Mouse (Mus musculus) kidney, embryonic 15.5 days (tissue): ENCODE measurements at regions not wholly inside any gene's neighbourhood (a gene's known extent, or its start where the extent isn't known, plus 50 kb on each side); places are given as distances from the start of the nearest gene placed in this dataset.
"Not testable (repeated sequence)": the region's sequence is repeated elsewhere in the genome, so short reads cannot be mapped to it uniquely, and the experiment has no call there.

Experiments
- ATAC-seq: fragments of 200-750 bp; cut with Nextera tagmentation; replicated peaks from 2 replicates; pipeline ENCODE4 v1.8.0; 2017; ENCODE audit warnings: moderate TSS enrichment; ENCODE audit not compliant: low FRiP score
- H3K27ac ChIP-seq: fragments of 300-500 bp; sonication (generic); 2 replicates; pipeline ENCODE4 v1.5.1; 2015; ENCODE audit warnings: mild to moderate bottlenecking, inconsistent platforms
- H3K27me3 ChIP-seq: fragments of 300-500 bp; sonication (generic); 2 replicates; pipeline ENCODE4 v1.6.1; 2015; ENCODE audit warnings: inconsistent platforms
- H3K36me3 ChIP-seq: fragments of 300-500 bp; sonication (generic); 2 replicates; pipeline ENCODE4 v1.6.1; 2015; ENCODE audit warnings: inconsistent platforms
- H3K4me1 ChIP-seq: fragments of 300-500 bp; sonication (generic); 2 replicates; pipeline ENCODE4 v1.6.1; 2015; ENCODE audit warnings: inconsistent platforms
- H3K4me2 ChIP-seq: fragments of 300-500 bp; sonication (generic); 2 replicates; pipeline ENCODE4 v1.6.1; 2015; ENCODE audit warnings: moderate library complexity, mild to moderate bottlenecking, inconsistent platforms
- H3K4me3 ChIP-seq: fragments of 300-500 bp; sonication (generic); replicated peaks from 2 replicates; pipeline ENCODE4 v1.5.1; 2015; ENCODE audit warnings: mild to moderate bottlenecking, inconsistent platforms
- H3K9ac ChIP-seq: fragments of 300-500 bp; sonication (generic); 2 replicates; pipeline ENCODE4 v1.6.1; 2015; ENCODE audit warnings: mild to moderate bottlenecking, inconsistent platforms
- H3K9me3 ChIP-seq: fragments of 300-500 bp; sonication (generic); replicated peaks from 2 replicates; pipeline ENCODE4 v1.6.1; 2016; ENCODE audit warnings: inconsistent platforms
- WGBS: fragments of 180-500 bp; shearing (Covaris S2); methylation state at CpG from one replicate; pipeline ENCODE4 v1.1.7; 2015; ENCODE audit warnings: mixed read lengths; 5-methylcytosine and 5-hydroxymethylcytosine counted together

- H3K9ac ChIP-seq = no peak overlapping the region
- H3K27me3 ChIP-seq = no peaks in the 10 kb centered on the region
- no peaks in the 10 kb centered on the region for H3K4me1 ChIP-seq
- H3K36me3 ChIP-seq = no peaks in the 10 kb centered on the region
- ATAC-seq = no peak
- no peak overlapping the region for H3K27ac ChIP-seq
- H3K4me2 ChIP-seq = no peak overlapping the region
- H3K4me3 ChIP-seq = no peak overlapping the region
- 90% methylated on average over 3 of the region's 3 CpGs for WGBS
- H3K9me3 ChIP-seq = no peaks in the 10 kb centered on the region
Measured at GRCm38 (mm10) chr2:116331801-116332200, 266.2 kb upstream of the Meis2 start.

DNA sequence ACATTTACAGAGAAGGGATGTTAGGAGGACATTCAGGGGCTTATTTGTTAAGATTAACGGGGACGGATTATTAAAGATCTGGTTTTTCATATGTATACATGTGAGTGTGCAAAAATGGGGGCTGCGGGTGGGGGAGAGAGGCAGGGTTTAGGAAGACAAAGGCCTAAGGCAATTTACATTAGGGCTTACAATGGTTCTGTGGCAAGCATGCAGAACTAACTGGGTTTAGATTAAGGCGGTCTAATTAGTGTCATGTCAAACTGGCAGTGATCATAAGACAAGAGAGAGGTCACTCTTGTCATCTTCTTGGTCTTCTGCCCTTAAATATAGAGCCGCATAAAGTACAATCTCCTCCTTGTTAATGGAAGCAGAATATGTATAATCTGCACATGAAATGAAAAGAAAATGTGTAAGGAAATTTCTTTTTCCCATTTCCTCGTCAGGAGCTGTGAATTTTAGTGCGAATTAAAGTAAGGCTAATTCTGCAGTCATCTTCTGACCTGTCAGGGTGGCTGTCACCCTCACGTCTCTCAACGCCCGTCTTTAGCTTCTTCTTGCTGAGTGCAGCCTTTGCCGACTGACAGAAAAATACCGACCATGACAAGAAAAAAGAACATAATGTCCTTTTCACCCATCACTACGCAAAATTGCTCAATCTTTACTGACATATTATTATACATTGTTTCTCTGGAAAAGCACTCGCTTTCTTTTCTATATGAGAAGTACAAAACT, 256.6 kb upstream of the Meis2 start:
- WGBS = 87% methylated on average over 14 of the region's 14 CpGs

GRCm38 (mm10) chr2:116299551-116299950, 233.9 kb upstream of the Meis2 start:
- Histone ChIP-seq H3K27ac (no peak overlapping the region), H3K9me3 (no peaks in the 10 kb centered on the region), H3K4me1 (no peaks in the 10 kb centered on the region), H3K4me2 (no peak overlapping the region), H3K4me3 (no peak overlapping the region), H3K9ac (no peak overlapping the region), H3K36me3 (no peaks in the 10 kb centered on the region), H3K27me3 (no peaks in the 10 kb centered on the region)
- 74% methylated on average over 1 of the region's 1 CpGs for WGBS
- ATAC-seq = no peak

More for the DNA sequence above, 256.6 kb upstream of the Meis2 start:
- H3K4me3 ChIP-seq = no peak overlapping the region
- H3K4me1 ChIP-seq = no peaks in the 10 kb centered on the region
- no peak overlapping the region for H3K4me2 ChIP-seq
- no peaks in the 10 kb centered on the region for H3K9me3 ChIP-seq
- H3K27ac ChIP-seq = no peak overlapping the region
- no peaks in the 10 kb centered on the region for H3K27me3 ChIP-seq
- no peaks in the 10 kb centered on the region for H3K36me3 ChIP-seq
- no peak for ATAC-seq
- no peak overlapping the region for H3K9ac ChIP-seq

DNA sequence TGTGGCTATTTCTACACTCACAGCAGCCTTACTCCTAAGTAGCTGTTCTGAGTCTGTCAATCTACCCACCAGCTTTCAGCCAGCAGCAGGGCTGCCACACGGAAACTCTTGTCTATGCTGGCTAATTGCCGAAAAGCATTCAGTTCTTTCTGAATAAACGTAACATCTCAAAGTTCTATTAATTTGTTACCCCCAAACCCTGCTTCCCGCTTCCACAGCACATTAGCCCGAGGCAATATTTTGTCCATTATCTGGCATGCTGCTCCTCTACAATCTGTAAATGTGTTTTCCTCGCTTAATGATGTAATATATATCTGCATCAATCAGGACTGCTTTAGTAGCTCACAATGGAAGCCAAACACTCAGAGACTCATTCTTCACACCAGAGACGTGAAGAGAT, 224.2 kb upstream of the Meis2 start:
- no peaks in the 10 kb centered on the region for H3K9me3 ChIP-seq
- 81% methylated on average over 7 of the region's 7 CpGs for WGBS
- no peak for ATAC-seq

GRCm38 (mm10) chr2:116243191-116243590, 177.6 kb upstream of the Meis2 start:
- 71% methylated on average over 3 of the region's 3 CpGs for WGBS
- H3K4me3 ChIP-seq, H3K36me3 ChIP-seq, ATAC-seq, H3K27ac ChIP-seq, H3K9ac ChIP-seq, H3K4me1 ChIP-seq, H3K4me2 ChIP-seq, H3K27me3 ChIP-seq, H3K9me3 ChIP-seq: not testable (repeated sequence)

More for the DNA sequence above, 224.2 kb upstream of the Meis2 start:
- Histone ChIP-seq H3K27ac (no peak overlapping the region), H3K4me1 (no peaks in the 10 kb centered on the region), H3K9ac (no peak overlapping the region), H3K4me3 (no peak overlapping the region), H3K27me3 (no peaks in the 10 kb centered on the region), H3K4me2 (no peak overlapping the region), H3K36me3 (no peaks in the 10 kb centered on the region)

DNA sequence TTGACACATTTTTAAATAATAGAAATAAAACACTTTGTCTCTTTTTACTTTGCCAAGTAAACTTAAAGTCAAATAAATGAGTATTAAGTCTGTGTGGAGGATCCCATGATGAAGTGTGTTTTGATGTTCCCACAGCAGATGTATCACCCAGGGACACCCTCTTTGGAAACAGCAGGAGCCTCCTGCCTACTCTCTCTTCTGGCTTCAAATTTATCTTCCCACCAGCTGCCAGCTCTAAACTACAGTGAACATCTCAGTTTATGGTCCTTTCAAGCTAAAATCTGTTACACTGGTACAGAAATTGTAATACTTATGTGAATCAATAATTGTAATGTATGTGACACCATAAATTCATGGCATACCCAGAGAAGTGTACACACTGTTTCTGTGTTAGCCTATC, 171.1 kb upstream of the Meis2 start:
- Histone ChIP-seq H3K36me3 (no peaks in the 10 kb centered on the region), H3K27ac (no peak overlapping the region), H3K4me3 (no peak overlapping the region), H3K4me2 (no peak overlapping the region), H3K27me3 (no peaks in the 10 kb centered on the region), H3K4me1 (no peaks in the 10 kb centered on the region), H3K9me3 (no peaks in the 10 kb centered on the region), H3K9ac (no peak overlapping the region)
- no peak for ATAC-seq

DNA sequence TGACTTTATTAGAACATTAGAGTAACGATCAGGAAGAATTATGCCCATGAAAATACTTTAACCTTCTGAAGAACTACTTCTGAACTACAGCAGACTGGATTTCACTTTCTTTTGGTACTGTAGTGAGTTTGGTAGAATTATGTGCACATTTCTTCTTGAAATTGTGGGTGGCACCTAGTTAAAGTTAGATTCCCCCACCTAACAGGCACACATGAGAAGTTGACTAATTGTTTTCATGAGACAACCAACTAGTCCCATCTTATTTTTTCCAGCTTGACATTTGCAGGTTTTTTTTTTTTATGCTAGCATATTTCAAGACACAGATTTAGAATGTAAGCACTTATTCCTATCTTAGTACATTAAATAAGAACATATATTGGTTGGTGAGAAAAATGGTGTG, 167.2 kb upstream of the Meis2 start:
- no peaks in the 10 kb centered on the region for H3K27me3 ChIP-seq
- 76% methylated on average over 1 of the region's 1 CpGs for WGBS
- no peaks in the 10 kb centered on the region for H3K36me3 ChIP-seq
- H3K9me3 ChIP-seq = no peaks in the 10 kb centered on the region
- no peak overlapping the region for H3K27ac ChIP-seq
- no peaks in the 10 kb centered on the region for H3K4me1 ChIP-seq
- no peak overlapping the region for H3K9ac ChIP-seq
- ATAC-seq = no peak
- H3K4me2 ChIP-seq = no peak overlapping the region
- H3K4me3 ChIP-seq = no peak overlapping the region

- Histone ChIP-seq H3K4me1 (no peaks in the 10 kb centered on the region), H3K27ac (no peak overlapping the region), H3K4me2 (no peak overlapping the region), H3K9ac (no peak overlapping the region), H3K9me3 (no peaks in the 10 kb centered on the region), H3K36me3 (no peaks in the 10 kb centered on the region), H3K27me3 (no peaks in the 10 kb centered on the region), H3K4me3 (no peak overlapping the region)
- 79% methylated on average over 7 of the region's 7 CpGs for WGBS
- ATAC-seq = no peak
Measured at GRCm38 (mm10) chr2:116216418-116216817, 150.8 kb upstream of the Meis2 start.

- Histone ChIP-seq H3K27ac (no peak overlapping the region), H3K27me3 (no peaks in the 10 kb centered on the region), H3K9me3 (no peaks in the 10 kb centered on the region), H3K4me3 (no peak overlapping the region), H3K4me2 (no peak overlapping the region), H3K36me3 (no peaks in the 10 kb centered on the region), H3K4me1 (no peaks in the 10 kb centered on the region), H3K9ac (no peak overlapping the region)
- no peak for ATAC-seq
- WGBS = 68% methylated on average over 14 of the region's 14 CpGs
Measured at GRCm38 (mm10) chr2:116201248-116202223, 135.9 kb upstream of the Meis2 start.

GRCm38 (mm10) chr2:116200795-116201194, 135.2 kb upstream of the Meis2 start:
- H3K9ac ChIP-seq = no peak overlapping the region
- no peak overlapping the region for H3K27ac ChIP-seq
- no peaks in the 10 kb centered on the region for H3K36me3 ChIP-seq
- ATAC-seq = no peak
- H3K27me3 ChIP-seq = no peaks in the 10 kb centered on the region
- H3K4me3 ChIP-seq = no peak overlapping the region
- no peak overlapping the region for H3K4me2 ChIP-seq
- H3K9me3 ChIP-seq = no peaks in the 10 kb centered on the region
- 68% methylated on average over 5 of the region's 5 CpGs for WGBS
- no peaks in the 10 kb centered on the region for H3K4me1 ChIP-seq

- no peak overlapping the region for H3K4me3 ChIP-seq
- ATAC-seq = no peak
- no peak overlapping the region for H3K9ac ChIP-seq
- H3K4me2 ChIP-seq = no peak overlapping the region
- H3K9me3 ChIP-seq = no peaks in the 10 kb centered on the region
- no peaks in the 10 kb centered on the region for H3K4me1 ChIP-seq
- no peak overlapping the region for H3K27ac ChIP-seq
- WGBS = 83% methylated on average over 11 of the region's 11 CpGs
- H3K27me3 ChIP-seq = no peaks in the 10 kb centered on the region
- H3K36me3 ChIP-seq = no peaks in the 10 kb centered on the region
Measured at GRCm38 (mm10) chr2:116181861-116182260, 116.2 kb upstream of the Meis2 start.

DNA sequence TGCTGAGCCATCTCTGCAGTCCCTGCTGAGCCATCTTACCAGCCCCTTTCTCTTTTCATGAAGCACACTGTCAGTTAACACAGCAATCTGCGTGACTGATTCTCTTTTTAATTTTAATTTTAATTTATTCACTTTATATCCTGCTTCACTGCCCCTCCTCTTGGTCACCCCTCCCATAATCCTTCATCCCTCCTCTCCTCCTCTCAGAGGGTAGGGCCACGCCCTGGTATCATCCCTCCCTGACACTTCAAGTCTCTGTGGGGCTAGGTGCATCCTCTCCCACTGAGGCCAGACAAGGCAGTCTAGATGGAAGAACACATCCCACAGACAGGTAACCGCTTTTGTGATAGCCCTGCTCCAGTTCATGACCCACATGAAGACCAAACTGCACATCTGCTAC, 111.5 kb upstream of the Meis2 start:
- H3K27me3 ChIP-seq = no peaks in the 10 kb centered on the region
- no peak overlapping the region for H3K9ac ChIP-seq
- H3K36me3 ChIP-seq = no peaks in the 10 kb centered on the region
- 89% methylated on average over 3 of the region's 3 CpGs for WGBS
- H3K4me1 ChIP-seq = no peaks in the 10 kb centered on the region
- no peak overlapping the region for H3K27ac ChIP-seq
- H3K4me2 ChIP-seq = no peak overlapping the region
- H3K4me3 ChIP-seq = no peak overlapping the region
- ATAC-seq = no peak
- H3K9me3 ChIP-seq = no peaks in the 10 kb centered on the region
